Mouse (Mus musculus) adrenal gland, postnatal 10 days (tissue): ENCODE measurements at regions not wholly inside any gene's neighbourhood (a gene's known extent, or its start where the extent isn't known, plus 50 kb on each side); places are given as distances from the start of the nearest gene placed in this dataset.

ENCODE experiments used
- DNase-seq: peaks from one replicate; pipeline ENCODE4 v3.0.0; 2021; ENCODE audit warnings: mixed read lengths

DNA sequence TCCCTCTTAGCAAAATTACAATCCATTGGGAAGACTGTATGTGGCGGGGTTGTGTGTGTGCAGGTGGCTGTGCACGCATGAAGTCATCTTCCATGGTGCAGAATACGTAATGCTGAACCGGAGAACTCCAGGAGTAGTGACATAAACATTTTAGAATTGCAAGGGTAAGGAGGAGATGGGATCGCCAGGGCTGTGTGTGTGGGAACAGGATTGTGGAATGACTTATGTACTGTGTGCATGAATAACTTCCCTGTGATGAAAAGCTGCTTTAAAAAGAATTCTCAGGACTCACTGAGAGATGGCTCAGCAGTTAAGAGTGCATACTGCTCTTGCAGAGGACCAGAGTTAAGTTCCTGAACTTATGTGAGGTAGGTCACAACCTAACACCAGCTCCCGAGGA lies 57.2 kb upstream of the Slc30a5 start:
- no peak for DNase-seq

- DNase-seq: no peak
Measured at GRCm38 (mm10) chr13:100888481-100888880, 55.3 kb upstream of the Slc30a5 start.

- no peak for DNase-seq
Measured at GRCm38 (mm10) chr13:100883711-100884110, 50.5 kb upstream of the Slc30a5 start.
